Mouse (Mus musculus) thymus, postnatal 0 days (tissue): ENCODE measurements around the gene Samd3. TPM values are rescaled to one million over a fixed set of nuclear protein-coding genes. Genes with fewer than 3 reads are reported as not detected.

Source experiments
- DNase-seq: peaks from one replicate; pipeline ENCODE4 v3.0.0-alpha.2; 2015; ENCODE audit warnings: low spot score
- polyA plus RNA-seq: library from polyadenylated mRNA; unstranded; fragments of >200 nt; fragmentation: Nextera tagmentation; extraction: Ambion mirVana; gene quantifications from 2 replicates; pipeline ENCODE4 v1.2.1, GENCODE M21; 2015

The Samd3 gene
- polyA plus RNA-seq, 1 experiment from 2014 or later = 0.68 TPM

DNA sequence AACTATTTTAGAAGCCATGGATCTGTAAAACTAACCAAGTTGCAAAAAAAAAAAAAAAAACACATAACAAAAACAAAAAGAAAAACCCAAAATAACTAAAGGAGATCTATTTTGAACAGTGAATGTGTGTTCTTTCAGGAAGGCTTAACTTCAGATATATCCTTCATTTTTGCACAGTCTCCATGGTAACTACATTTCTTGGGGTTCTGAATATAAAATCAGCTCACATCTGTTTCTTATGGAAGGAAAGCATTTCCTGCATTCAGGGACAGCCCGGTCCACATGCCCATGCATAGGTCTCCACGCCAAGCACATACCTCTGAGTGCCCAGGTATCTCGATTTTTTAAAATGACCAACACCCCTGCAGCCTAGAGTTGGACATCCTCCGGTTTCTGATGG lies 72.8 kb downstream of the Samd3 start:
- no peak for DNase-seq

DNA sequence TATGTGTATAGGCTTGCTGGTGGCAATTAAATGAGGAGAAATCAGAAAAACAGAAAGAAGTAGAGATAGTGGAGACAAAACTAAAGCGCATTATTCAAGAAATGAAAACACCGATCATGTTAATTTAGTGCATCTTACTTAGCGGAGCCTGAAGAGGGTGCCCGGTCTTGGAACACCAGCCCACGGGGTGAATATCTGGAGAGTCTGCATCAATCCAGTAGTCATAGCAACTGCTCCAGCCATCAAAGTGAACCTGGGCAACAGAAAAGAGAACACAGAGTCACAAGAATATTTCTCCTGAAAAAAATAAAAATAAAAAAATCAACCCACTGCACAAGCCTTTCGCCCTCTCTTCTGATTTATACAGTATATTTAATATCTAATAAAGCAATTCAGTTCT lies 74.0 kb downstream of the Samd3 start:
- no peak for DNase-seq

DNA sequence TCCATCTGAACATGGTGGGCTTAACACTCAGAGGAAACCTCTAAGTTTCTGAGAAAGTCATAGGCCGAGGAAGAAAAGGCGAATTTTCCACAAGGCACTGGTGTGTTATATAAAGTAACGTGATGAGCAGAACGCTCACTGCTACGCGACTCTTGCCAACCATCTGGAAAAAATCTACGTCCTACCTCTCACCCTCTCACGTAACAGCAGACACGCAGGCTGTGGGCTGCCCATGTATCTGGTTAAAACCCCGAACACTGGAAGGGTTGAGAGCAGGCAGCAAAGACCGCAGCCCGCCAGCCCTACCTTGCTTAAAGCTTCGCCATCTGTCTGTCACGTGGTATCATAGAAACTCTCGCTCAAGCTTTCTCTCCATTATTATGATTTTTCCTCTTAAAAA lies 84.8 kb downstream of the Samd3 start:
- DNase-seq = no peak

DNA sequence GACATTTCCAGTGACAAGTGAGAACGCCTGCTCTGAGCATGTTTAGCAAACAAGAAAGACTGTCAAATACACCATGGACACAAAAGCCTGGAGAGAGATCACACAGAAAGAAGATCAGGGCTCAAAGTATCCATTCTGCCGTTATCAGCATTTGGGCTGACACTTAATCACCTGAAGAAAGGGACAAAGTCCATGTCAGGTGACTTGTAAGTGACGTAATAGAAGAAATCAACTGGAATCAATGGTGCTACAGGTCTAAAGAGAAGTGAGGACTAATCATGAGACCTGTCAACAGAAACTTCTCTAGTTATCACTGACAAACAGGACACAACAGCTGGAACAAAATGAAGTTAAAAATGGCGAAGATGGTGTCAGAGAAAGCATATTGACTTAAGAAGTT lies 91.2 kb downstream of the Samd3 start:
- no peak for DNase-seq

Other genes starting within 250 kb of the Samd3 start
- not detected in 2 replicates for gene Gm9767, start 151.5 kb upstream of the Samd3 start, polyA plus RNA-seq
- 0.49 and 0.68 TPM in 2 replicates for gene Tmem200a, start 150.7 kb upstream of the Samd3 start, polyA plus RNA-seq
- 9.6 and 10.7 TPM in 2 replicates for gene L3mbtl3, start 146.3 kb downstream of the Samd3 start, polyA plus RNA-seq